Mouse (Mus musculus): ENCODE data around the gene Cox15. TPM values are rescaled to one million over a fixed set of nuclear protein-coding genes. Genes with fewer than 3 reads are reported as not detected.

Gene Cox15
- 10 to 100 TPM; 17.6 to 18.3 TPM for total RNA-seq (2021)

GRCm38 (mm10) chr19:43752489-43753225, at the start of gene Cox15, which contains the start of gene Cutc:
Gene Cox15, minus strand, starts transcription at chr19:43753000.
Gene Cutc, plus strand, starts transcription at chr19:43752996.
- intact Hi-C loops (cut with DNase I) = no loop called here
- peak; percentile 97 for DNase-seq

- no peak for DNase-seq
- intact Hi-C loops (cut with DNase I) = no loop called here
Measured at GRCm38 (mm10) chr19:43801427-43802051, 48.7 kb upstream of the Cox15 start.

- no peak for DNase-seq
- intact Hi-C loops (cut with DNase I) = no loop called here
Measured at GRCm38 (mm10) chr19:43797216-43797615, 44.4 kb upstream of the Cox15 start.

- no peak for DNase-seq
- intact Hi-C loops (cut with DNase I) = no loop called here
Measured at GRCm38 (mm10) chr19:43795511-43795910, 42.7 kb upstream of the Cox15 start.

- DNase-seq = no peak
- intact Hi-C loops (cut with DNase I) = no loop called here
Measured at GRCm38 (mm10) chr19:43793951-43794350, 41.2 kb upstream of the Cox15 start.

GRCm38 (mm10) chr19:43792537-43792936, 39.7 kb upstream of the Cox15 start:
- intact Hi-C loops (cut with DNase I) = no loop called here
- no peak for DNase-seq

- intact Hi-C loops (cut with DNase I) = no loop called here
- no peak for DNase-seq
Measured at GRCm38 (mm10) chr19:43789817-43790216, 37.0 kb upstream of the Cox15 start.

GRCm38 (mm10) chr19:43786249-43787026, 33.6 kb upstream of the Cox15 start:
- no peak for DNase-seq
- intact Hi-C loops (cut with DNase I) = no loop called here

- no peak for DNase-seq
Measured at GRCm38 (mm10) chr19:43784761-43785160, 32.0 kb upstream of the Cox15 start.

GRCm38 (mm10) chr19:43781980-43782379, 29.2 kb upstream of the Cox15 start, which contains the start of gene Abcc2:
Gene Abcc2, plus strand, starts transcription at chr19:43782192.
- intact Hi-C loops (cut with DNase I) = no loop called here
- no peak for DNase-seq

More at GRCm38 (mm10) chr19:43784761-43785160, 32.0 kb upstream of the Cox15 start:
- intact Hi-C loops (cut with DNase I) = no loop called here

GRCm38 (mm10) chr19:43780391-43780790, 27.6 kb upstream of the Cox15 start:
- intact Hi-C loops (cut with DNase I) = no loop called here
- no peak for DNase-seq

- intact Hi-C loops (cut with DNase I) = no loop called here
- DNase-seq = no peak
Measured at GRCm38 (mm10) chr19:43777308-43777707, 24.5 kb upstream of the Cox15 start.

- intact Hi-C loops (cut with DNase I) = no loop called here
- no peak for DNase-seq
Measured at GRCm38 (mm10) chr19:43776561-43776960, 23.8 kb upstream of the Cox15 start.

- intact Hi-C loops (cut with DNase I) = no loop called here
- DNase-seq = no peak
Measured at GRCm38 (mm10) chr19:43775433-43775832, 22.6 kb upstream of the Cox15 start.

GRCm38 (mm10) chr19:43772311-43772710, 19.5 kb upstream of the Cox15 start:
- no peak for DNase-seq
- intact Hi-C loops (cut with DNase I) = no loop called here

GRCm38 (mm10) chr19:43771499-43771969, 18.7 kb upstream of the Cox15 start:
- intact Hi-C loops (cut with DNase I) = no loop called here
- DNase-seq = no peak

- intact Hi-C loops (cut with DNase I) = no loop called here
- DNase-seq = no peak
Measured at GRCm38 (mm10) chr19:43770584-43770983, 17.8 kb upstream of the Cox15 start.

- intact Hi-C loops (cut with DNase I) = no loop called here
- DNase-seq = no peak
Measured at GRCm38 (mm10) chr19:43769366-43769960, 16.7 kb upstream of the Cox15 start.

GRCm38 (mm10) chr19:43767549-43768322, 14.9 kb upstream of the Cox15 start:
- DNase-seq = no peak
- intact Hi-C loops (cut with DNase I) = no loop called here

GRCm38 (mm10) chr19:43766451-43766850, 13.7 kb upstream of the Cox15 start:
- no peak for DNase-seq
- intact Hi-C loops (cut with DNase I) = no loop called here

All from left cerebral cortex, postnatal 4 days (tissue).